Mouse (Mus musculus) adrenal gland, adult 2 months (tissue): ENCODE measurements around the gene Ten1. TPM values are rescaled to one million over a fixed set of nuclear protein-coding genes. Genes with fewer than 3 reads are reported as not detected.
A peak's percentile ranks its signal among the peaks of the same experiment; 100 is the strongest.

ENCODE experiments used
- DNase-seq: peaks from one replicate; pipeline ENCODE4 v3.0.0; 2021
- polyA plus RNA-seq: library from polyadenylated mRNA; depleted of rRNA; stranded (reverse); fragments of >200 nt; gene quantifications from 2 replicates; pipeline ENCODE4 v1.2.3, GENCODE M21; 2012
- total RNA-seq, 2 experiments: library from RNA; stranded (reverse); gene quantifications; 2 replicates each; pipeline ENCODE4 v1.2.3; 2021

Ten1 gene
- total and polyA plus RNA-seq, 3 experiments, result 15.0 to 27.3 (median 24.7) TPM

DNA sequence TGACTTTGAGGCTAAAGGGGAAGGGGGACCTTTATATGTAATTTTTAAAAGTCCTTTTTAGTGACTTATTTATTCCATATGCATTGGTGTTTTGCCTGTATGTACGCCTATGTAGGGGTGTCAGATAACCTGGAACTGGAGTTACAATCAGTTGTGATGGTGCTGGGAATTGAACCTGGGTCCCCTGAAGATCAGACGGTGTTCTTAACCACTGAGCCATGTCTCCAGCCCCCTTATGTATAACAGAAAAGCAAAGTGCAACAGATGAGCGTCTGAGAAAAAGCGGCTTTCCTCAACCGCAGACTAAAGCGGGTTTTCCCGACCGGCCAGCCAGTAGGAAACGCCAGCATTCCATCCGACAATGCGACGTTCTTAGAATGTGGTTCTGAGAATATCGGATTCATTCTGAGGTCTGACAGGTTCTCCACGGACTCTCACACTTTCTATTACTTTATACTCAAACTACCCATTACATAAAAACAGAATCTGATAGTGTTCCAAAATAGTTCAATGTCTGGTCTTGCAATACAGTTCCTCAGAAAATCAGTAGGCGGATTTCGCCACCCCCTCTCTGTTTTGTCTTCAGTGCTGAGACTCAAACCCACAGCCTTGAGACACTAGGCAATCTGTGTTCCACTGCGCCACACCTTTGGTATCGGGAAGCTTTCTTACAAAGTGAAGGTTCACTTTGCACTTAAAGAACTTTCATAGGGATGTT lies 1.6 kb upstream of the Ten1 start:
- no peak for DNase-seq

DNA sequence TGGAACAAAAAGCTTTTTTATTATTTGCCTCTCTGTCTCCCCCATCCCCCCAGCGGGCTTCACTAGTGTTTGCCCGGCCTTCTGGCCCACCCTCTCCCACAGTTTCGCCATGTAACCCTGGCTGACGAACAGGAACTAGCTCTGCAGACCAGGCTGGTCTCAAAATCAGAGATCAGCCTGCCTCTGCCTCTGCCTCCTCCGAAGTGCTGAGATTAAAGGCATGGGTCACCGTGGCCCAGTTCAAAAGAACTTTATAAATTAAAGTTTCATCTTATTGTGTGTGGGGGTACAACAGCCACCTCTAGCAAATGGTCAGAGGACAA lies 1.1 kb upstream of the Ten1 start:
- no peak for DNase-seq

DNA sequence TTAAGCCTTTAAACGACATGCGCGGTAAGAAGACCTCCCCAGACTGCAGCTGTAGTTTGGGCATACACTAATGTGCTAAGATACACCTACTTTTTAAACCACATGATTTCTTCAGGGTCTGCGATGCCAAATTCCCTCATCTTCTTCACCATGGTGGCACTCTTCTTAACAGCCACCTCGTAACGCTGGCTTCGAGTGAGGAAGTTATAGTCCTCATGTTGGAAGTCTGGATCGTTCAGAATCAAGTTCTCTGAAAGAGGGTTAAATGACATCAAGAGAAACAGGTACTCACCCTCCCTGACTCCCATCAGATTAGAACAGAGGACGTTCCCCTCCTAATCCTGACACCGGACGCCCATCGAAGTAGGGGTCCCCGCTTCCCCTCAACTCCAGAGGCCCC lies 523 bp upstream of the Ten1 start:
- no peak for DNase-seq

DNA sequence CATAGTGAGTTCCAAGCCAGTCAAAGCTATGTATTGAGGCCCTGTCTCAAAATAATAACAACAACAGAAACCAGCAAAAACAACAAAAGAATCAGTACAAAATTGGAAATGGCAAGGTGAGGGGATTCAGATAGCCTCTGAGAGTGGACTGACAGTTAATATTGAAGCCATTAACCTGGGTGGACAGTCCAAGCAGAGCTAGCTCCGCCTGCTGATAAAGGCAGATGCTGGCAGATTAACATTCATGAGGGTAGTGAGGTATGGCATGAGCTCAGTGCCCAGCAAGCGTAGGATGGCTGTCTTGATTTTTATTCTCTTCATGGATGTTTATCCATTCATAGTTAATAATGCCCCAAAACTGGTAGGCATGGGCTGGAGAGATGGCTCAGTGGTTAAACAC lies 2.5 kb downstream of the Ten1 start:
- DNase-seq, result no peak

DNA sequence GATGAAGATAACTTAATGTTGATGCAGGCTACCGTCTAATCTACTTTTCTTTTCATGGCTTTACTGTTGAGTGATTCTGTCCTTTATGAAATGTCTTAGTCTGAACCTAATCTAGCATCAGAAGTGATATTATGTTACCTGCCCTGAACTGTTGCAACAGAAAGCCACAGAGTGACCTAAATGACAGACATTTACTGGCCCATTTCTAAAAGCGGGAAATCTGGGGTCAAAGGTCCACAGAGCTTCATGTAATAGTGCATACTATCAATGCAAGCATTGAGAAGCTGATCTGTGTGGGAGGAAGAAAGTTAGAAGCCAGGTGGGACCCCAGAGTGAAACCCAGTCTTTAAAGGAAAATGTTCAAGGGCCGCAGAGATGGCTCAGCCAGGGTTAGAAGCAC lies 4.5 kb downstream of the Ten1 start:
- no peak for DNase-seq

DNA sequence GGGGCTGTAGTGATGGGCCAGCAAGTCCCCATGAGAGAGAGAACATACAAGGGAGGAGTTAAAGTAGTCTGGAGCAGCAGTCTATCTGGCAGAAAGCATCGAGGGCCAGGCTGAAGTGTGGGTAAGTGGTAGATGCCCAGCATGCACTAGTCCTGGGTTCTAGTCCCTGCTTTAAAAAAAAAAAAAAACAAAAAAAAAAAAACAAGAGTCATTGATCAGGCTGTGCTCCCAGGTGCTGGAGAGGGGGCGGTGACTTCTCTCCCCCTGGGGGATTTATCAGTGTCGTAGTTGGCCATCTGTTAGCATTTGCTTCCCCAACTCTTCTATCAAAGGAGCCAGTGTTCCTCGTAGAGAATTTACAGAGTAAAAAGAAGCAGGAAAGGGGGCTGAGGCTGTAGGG lies 8.0 kb downstream of the Ten1 start:
- no peak for DNase-seq

DNA sequence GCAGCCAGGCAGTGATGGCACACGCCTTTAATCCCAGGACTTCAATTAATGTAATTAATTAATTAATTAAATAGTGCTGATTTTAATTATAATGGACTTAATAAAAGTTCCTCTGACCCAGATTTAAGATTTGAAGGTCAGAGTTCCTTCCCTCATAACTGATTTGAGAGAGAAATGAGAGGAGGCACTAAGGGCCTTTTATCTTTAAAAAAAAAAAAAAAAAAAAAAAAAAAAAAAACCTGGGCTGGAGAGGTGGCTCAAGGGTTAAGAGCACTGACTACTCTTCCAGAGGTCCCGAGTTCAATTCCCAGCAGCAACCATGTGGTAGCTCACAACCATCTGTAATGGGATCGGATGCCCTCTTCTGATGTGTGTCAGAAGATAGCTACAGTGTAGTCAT lies 10.0 kb downstream of the Ten1 start:
- DNase-seq, result no peak

DNA sequence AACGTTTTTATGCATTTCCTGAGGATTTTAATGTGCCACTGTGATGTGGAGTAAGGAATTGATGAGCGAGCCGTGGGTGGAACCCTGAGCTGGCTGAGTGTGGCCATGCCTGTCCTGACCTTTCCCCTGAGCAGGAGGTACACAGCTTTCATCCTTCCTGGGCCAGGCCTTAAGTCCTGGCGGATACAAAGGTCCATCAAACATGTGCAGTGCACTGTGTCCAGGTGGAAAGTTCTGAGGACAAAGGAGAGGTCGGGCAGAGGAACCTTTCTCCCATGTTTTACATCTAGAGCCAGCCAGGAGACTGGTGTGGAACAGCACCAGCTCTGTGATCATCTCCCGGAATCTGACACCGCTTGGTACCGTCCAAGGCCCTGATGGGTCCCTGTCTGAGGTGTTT lies 10.6 kb downstream of the Ten1 start:
- no peak for DNase-seq

DNA sequence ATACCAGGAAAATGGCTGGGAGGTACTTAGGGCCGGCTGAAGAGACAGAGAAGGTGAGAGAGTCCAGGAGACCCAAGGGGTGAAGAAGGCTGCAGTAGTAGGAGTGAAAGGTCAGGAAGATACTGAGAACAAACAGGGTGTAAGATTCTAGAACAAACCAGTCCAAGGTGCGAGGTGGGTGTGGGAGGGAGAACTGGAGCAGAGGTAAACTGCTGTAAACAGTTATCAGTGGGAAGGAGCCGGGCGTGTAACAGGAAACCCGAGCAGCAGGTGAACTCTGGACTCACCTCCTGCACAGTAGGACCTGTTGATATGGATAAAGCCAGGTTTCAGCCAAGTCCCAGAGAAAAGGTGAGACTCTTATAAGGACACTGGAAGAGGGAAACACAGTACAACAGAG lies 12.0 kb downstream of the Ten1 start:
- DNase-seq, result no peak

DNA sequence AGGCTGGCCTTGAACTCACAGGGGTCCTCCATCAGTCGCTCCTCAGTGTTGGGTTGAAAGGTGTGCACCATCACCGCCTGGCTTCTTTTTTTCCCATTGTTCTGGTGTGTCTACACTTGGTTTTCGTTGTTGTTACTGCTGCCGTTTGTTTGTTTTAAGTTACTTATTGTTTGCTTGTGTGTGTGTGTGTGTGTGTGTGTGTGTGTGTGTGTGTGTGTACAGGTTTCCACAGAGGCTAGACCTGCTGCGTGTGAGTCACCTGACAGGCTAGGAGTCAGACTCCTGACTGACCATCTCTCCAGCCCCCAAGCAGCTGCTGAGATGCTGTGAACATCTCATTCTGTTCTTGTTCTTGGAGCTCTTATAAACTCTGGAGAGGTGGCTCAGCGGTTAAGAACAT lies 14.2 kb downstream of the Ten1 start:
- no peak for DNase-seq

DNA sequence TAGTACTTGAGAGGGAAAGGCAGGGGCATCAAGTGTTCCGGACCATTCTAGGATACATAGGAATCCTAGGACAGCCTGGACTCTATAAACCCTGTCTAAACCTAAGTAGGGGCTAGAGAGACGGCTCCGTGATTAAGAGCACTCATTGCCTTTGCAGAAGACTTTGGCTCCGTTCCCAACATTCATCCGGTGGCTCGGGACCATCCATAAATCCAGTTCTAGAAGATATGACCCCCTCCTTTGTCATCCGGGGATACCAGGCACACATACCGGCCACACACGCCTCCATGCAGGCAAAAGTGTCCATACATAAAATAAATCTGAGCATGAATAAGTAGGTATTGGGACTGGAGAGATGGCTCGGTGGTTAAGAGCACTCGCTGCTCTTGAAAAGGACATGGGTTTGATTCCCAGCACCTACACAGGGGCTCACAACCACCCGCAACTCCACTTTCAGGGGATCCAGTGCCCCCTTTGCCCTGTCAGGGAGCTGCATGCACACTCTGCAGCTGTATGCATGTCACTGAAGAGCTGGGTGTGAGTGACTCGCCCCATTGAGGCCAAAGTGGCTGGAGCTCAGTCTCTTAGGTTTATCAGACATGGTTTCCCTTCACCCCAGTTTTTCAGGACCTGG lies 15.3 kb downstream of the Ten1 start:
- DNase-seq, result no peak

DNA sequence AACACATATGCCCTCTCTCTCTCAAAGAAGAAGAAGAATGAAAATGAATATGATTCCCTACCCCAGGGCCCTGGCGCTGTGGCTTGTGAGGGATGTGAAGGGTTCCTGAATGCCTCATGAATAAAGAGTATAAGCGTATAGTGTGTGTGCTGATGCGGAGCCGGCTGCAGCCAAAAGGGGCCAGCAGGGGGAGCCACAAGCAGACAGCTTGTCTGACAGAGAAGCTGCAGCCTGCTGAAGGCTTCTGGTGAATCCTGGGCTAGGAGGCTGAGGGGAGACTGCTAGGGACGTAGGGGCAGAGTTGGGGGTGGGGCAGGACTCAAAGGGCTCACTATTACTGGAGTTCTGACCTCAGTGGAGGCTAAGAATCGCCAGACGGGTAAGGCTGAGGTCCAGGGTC lies 16.5 kb downstream of the Ten1 start:
- no peak for DNase-seq

DNA sequence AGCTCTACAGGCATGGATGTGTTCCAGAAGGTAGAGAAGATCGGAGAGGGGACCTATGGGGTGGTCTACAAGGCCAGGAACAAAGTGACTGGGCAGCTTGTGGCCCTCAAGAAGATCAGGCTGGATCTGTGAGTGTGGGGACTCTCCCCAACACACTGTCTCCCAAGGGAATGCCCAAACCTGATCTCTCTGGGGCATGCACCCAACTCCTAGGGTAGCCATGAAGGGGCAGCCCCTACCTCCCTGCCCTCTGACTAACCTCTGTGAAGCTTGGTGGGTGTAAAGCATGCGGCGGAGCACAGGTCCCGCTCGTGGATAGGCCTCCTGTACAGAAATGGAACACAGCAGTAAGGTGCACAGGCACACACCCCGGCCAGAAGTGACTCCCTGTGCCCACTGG lies 17.3 kb downstream of the Ten1 start:
- no peak for DNase-seq

DNA sequence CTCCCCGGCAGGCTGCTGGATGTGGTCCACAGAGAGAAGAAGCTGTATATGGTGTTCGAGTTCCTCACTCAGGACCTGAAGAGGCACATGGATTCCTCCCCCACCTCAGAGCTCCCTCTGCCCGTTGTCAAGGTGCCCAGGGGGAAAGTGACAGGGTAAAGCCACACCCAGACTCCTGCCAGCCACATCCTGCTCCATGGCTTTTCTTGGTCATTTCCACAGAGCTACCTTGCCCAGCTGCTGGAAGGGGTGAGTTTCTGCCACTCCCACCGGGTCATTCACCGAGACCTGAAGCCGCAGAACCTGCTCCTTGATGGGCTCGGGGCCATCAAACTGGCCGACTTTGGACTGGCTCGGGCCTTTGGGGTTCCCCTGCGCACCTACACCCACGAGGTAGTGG lies 17.9 kb downstream of the Ten1 start:
- no peak for DNase-seq

DNA sequence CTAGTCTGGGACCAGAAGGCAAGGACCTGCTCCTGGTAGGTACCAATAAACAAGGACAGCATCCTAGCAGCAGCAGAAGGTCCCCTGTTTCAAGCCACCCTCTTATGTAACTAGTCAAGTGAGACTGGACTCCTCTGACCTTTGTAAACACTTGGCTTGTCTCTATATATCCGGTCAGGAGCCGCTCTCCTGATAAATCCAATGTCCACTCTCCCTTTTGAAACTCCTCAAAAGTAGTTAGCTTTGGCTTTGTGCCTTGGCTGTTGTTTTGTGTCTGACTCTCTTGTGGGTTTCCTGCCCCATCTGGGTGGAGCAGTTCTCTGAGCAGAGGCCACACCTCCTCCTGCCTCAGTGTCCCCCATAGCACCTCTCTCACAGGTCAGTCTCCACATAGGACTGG lies 19.6 kb downstream of the Ten1 start:
- no peak for DNase-seq

DNA sequence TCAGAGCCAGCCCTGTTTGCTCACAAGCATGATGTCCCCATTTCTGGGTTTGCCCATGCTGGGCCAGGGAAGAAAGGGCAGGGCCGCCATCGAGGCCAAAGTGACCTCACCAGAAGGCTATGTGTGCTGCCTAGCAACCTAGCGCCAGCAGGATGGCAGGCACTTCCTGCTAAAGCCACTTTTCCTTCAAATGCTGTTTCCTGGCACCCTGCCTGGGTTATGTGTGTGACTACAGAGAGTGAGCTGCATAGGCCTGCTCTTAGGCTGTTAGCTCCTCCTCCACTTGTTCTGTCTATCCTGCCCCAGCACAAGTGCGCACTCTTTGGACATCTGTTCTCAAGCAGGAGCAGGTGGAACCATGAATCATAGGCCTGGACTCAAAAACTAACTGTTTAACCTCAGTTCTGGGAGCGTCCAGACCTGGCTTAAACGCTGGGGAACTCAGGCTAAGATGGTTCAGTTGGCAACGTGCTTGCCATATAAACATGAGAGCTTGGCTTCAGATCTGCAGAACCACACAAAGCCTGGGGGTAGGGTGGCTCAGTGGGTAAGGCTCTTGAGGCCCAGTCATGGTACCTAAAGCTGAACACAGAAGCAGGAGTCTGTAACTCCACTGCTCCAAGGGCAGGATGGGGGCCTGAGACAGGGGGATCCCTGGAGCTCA lies 20.2 kb downstream of the Ten1 start:
- DNase-seq, result peak; percentile 96

DNA sequence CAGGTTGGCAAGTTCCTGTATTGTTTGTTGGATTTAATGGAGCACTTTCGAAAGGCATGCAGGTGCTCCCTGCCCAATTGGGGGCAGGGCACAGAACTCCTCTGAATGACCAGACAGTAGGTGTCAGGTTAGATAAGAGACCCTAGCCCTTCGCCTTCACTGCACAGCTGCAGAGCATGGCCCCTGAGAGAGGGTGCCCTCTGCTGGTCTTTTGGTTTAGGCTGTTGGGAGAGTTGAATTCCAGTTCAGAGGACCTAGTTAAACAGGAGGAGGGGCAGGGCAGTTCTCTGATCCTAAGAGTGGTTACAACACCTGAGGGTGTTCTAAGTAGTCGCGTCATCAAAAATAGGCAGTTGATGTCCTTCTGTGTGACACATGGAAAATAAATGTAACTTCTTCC lies 21.2 kb downstream of the Ten1 start:
- DNase-seq, result peak; percentile 78

DNA sequence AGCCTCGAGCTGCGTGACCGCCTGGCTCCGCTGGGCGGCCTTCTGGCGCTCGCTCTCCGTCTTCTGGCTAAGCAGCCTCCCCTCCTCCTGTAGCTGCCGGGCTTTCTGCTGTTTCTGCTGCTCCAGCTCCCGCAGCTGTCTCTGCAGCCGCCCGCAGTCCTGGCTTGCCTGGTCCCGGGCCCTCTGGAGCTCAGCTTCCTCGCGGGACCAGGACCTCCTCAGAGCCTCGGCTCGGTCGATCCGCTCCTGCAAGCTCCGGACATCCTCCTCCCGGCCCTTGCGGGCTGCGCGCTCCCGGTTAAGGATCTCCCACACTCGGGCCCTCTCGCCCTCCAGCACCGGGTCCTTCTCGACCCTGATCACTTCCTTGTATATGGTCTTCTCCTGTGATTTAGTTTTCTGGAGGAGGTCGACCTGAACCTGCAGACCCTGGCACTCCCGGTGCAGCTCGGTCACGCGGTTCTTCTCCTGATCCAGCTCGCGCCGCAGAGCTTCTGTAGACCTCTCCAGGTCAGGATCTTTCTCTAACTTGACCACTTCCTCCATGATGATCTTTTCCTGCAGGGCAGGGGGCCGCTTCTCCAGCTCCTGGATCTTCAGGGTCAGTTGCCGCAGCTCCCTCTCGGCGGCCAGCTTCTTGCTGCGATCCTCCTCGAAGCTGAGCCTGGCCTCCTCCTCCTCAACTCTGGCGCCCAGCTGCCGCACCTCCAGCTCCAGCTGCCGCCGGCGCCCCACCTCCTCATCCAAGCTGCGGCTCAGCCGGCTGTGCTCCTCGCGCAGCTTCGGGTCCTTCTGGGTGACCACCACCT lies 23.5 kb downstream of the Ten1 start:
- DNase-seq, result no peak

DNA sequence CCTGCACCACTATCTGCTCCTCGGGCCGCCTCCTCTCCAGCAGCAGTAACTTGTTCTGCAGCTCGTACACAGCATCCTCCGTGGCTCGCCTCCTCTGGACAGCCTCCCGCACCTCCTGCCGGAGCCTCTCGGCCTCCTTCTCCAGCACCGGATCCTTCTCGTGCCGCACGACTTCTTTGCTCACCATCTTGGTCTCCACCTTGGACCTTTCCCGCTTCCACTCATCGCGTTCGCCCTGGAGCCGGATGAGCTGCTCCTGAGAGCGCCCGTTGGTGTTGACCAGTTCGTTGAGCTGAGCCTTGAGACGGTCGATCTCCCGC lies 24.0 kb downstream of the Ten1 start:
- DNase-seq, result no peak

DNA sequence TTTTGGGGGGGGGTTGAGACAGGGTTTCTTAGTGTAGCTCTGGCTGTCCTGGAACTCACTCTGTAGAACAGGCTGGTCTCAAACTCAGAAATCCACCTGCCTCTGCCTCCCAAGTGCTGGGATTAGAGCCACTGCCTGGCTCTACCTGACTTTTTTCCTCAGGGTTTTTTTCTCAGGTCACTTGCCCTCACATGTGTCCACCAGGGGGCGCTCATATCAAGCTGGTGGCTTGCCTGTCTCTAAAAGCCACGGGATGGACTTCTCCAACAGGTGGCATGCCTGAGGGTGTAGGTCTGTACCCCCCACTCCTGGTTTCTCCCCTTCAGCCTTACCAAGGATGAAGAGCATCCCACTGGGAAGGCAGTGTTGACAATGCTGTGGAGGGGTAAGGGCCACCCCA lies 27.8 kb downstream of the Ten1 start:
- peak; percentile 76 for DNase-seq

DNA sequence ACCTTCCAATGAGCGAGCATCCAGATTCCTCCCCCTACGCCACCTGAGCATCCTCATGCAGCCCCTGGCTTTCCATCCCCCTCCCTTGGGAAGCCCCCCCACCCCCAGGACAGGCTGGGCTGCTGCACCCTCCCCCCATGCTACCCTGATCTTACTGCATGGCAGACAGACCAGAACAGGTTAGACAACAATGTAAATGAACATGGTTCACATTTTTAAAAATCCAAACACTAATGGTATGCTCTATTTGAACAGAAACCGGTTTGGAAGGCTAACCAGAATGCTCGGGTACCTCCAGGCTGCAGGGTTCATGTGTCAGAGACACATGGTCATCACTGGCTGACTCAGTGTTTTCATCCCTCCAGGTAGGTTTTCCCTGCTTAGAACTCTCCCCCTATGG lies 30.0 kb downstream of the Ten1 start:
- no peak for DNase-seq

DNA sequence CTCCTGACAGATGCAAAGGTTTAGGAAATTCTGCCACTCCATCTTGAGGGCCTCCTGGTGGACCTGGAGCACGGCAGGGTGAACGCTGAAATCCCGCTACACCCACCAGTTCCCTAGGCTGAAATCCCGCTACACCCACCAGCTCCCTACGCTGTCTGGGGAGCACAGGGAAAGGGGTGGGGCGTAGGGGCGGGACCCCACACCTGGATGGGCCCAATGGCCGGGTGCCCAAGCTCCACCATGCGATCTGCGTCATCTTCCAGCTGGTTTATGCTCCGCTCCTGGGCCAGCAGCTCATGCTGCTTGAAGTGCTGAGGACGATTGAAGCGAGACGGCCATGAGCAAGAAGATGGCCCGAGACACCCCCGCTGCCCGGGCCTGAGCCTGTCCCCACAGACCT lies 33.8 kb downstream of the Ten1 start:
- no peak for DNase-seq

DNA sequence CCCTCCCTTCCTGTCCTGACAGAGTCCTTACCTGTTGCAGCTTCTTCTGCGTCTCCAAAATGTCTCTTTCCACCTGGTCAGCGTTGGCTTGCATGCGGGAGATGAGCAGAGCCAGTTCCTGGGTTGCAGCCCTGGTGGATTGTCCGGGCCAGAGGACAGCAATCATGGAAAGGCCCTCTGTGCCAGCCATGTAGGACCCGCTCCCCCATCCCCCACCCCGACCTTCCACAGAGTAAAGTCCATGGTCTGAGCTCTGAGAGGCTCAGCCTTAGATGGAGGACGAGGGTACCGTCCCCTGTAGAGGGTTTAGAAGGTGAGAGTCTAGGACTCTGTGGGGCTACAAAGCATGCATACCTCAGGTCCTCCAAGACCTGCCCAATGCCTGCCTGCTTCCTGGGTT lies 36.2 kb downstream of the Ten1 start:
- no peak for DNase-seq
